Mouse (Mus musculus) spleen, adult 2 months (tissue): ENCODE results near the gene A530064D06Rik.

Experiments
- CTCF ChIP-seq: fragments of 200-500 bp; IDR thresholded peaks from 2 replicates; pipeline ENCODE4 v1.5.1; 2011; ENCODE audit warnings: mild to moderate bottlenecking, inconsistent platforms; ENCODE audit not compliant: insufficient read depth, insufficient read length, insufficient replicate concordance; ENCODE audit errors: extremely low read depth
- POLR2A ChIP-seq: fragments of 200-500 bp; IDR thresholded peaks from 2 replicates; pipeline ENCODE4 v1.6.1; 2011; ENCODE audit warnings: low read depth, low read length, inconsistent platforms

- peak; percentile 98 for TF ChIP-seq CTCF
- TF ChIP-seq POLR2A = no peak
Observed at GRCm38 (mm10) chr17:48100441-48101417, 66.3 kb downstream of the A530064D06Rik start.
